Mouse (Mus musculus) MEL (cell line): ENCODE measurements at regions not wholly inside any gene's neighbourhood (a gene's known extent, or its start where the extent isn't known, plus 50 kb on each side); places are given as distances from the start of the nearest gene placed in this dataset.

ENCODE experiments used
- DNase-seq: peaks from one replicate; pipeline ENCODE4 v3.0.0; 2011; ENCODE audit warnings: low read depth, low spot score
- H3K27ac ChIP-seq: 2 replicates; pipeline ENCODE4 v1.5.1; 2012; ENCODE audit warnings: low read depth, mild to moderate bottlenecking, control low read depth, low read length, moderate library complexity; ENCODE audit not compliant: control insufficient read depth
- H3K27me3 ChIP-seq, 2 experiments: fragments of 150-350 bp in 1 of 2; sonication (generic) in 1 of 2; 2 replicates each; pipeline ENCODE4 v1.6.1; 2012; ENCODE audit warnings: low read length in 2 of 2, mild to moderate bottlenecking in 2 of 2, improper control_type of control experiment in 1 of 2, moderate library complexity in 1 of 2; ENCODE audit not compliant: insufficient read depth in 2 of 2, control insufficient read depth in 1 of 2
- H3K36me3 ChIP-seq, 2 experiments: 2 replicates each; pipeline ENCODE4 v1.6.1; 2012 to 2014; ENCODE audit warnings: low read length in 2 of 2, improper control_type of control experiment in 1 of 2, inconsistent platforms in 1 of 2, mild to moderate bottlenecking in 1 of 2; ENCODE audit not compliant: insufficient read depth in 2 of 2, control insufficient read depth in 1 of 2
- H3K4me1 ChIP-seq, 2 experiments: fragments of 150-350 bp in 1 of 2; sonication (generic) in 1 of 2; 2 replicates each; pipeline ENCODE4 v1.6.1; 2012; ENCODE audit warnings: low read length in 2 of 2, improper control_type of control experiment in 1 of 2, mild to moderate bottlenecking in 1 of 2; ENCODE audit not compliant: insufficient read depth in 2 of 2, control insufficient read depth in 1 of 2
- H3K4me3 ChIP-seq, 2 experiments: fragments of 150-350 bp in 1 of 2; sonication (generic) in 1 of 2; 2 replicates each; pipeline ENCODE4 v1.5.1; 2012; ENCODE audit warnings: low read depth in 2 of 2, low read length in 2 of 2, mild to moderate bottlenecking in 2 of 2, moderate library complexity in 2 of 2, control low read depth in 1 of 2, improper control_type of control experiment in 1 of 2; ENCODE audit not compliant: control insufficient read depth in 1 of 2, insufficient read depth in 1 of 2
- H3K79me2 ChIP-seq: 2 replicates; pipeline ENCODE4 v1.6.1; 2012; ENCODE audit warnings: mild to moderate bottlenecking, low read length, moderate library complexity; ENCODE audit not compliant: control insufficient read depth, poor library complexity, insufficient read depth
- H3K9ac ChIP-seq: 2 replicates; pipeline ENCODE4 v1.6.1; 2012; ENCODE audit warnings: low read depth, mild to moderate bottlenecking, control low read depth, low read length, moderate library complexity; ENCODE audit not compliant: control insufficient read depth, poor library complexity, severe bottlenecking
- H3K9me3 ChIP-seq: fragments of 150-350 bp; sonication (generic); replicated peaks from 2 replicates; pipeline ENCODE4 v1.6.1; 2012; ENCODE audit warnings: mild to moderate bottlenecking, low read length, improper control_type of control experiment, moderate library complexity; ENCODE audit not compliant: insufficient read depth
- BHLHE40 ChIP-seq: IDR thresholded peaks from 2 replicates; pipeline ENCODE4 v1.6.1; 2012; ENCODE audit warnings: low read depth, mild to moderate bottlenecking, inconsistent platforms, low read length, improper control_type of control experiment, borderline replicate concordance
- CHD2 ChIP-seq: IDR thresholded peaks from 2 replicates; pipeline ENCODE4 v1.6.1; 2011; ENCODE audit warnings: low read length, improper control_type of control experiment
- CTCF ChIP-seq, 3 experiments: IDR thresholded peaks in 2 of 3; conservative IDR thresholded peaks in 1 of 3; 2 replicates each; pipeline ENCODE4 v1.5.1; 2011 to 2012; ENCODE audit warnings: low read length in 3 of 3, low read depth in 2 of 3, mild to moderate bottlenecking in 2 of 3, improper control_type of control experiment in 1 of 3, inconsistent platforms in 1 of 3, mixed read lengths in 1 of 3, moderate library complexity in 1 of 3; ENCODE audit not compliant: control insufficient read depth in 1 of 3, insufficient read depth in 1 of 3, poor library complexity in 1 of 3, severe bottlenecking in 1 of 3
- E2F4 ChIP-seq: IDR thresholded peaks from 2 replicates; pipeline ENCODE4 v1.6.1; 2011; ENCODE audit warnings: low read depth, low read length, improper control_type of control experiment, borderline replicate concordance
- KAT2A ChIP-seq: conservative IDR thresholded peaks from 2 replicates; pipeline ENCODE4 v1.6.1; 2012; ENCODE audit warnings: low read depth, low read length, improper control_type of control experiment, inconsistent platforms
- MAX ChIP-seq: IDR thresholded peaks from 2 replicates; pipeline ENCODE4 v1.6.1; 2011; ENCODE audit warnings: low read length, improper control_type of control experiment
- MAZ ChIP-seq: IDR thresholded peaks from 2 replicates; pipeline ENCODE4 v1.6.1; 2012; ENCODE audit warnings: low read depth, mild to moderate bottlenecking, inconsistent platforms, low read length, improper control_type of control experiment
- MEF2A ChIP-seq: IDR thresholded peaks from 2 replicates; pipeline ENCODE4 v1.6.1; 2014; ENCODE audit warnings: low read depth, mild to moderate bottlenecking, inconsistent platforms, low read length, improper control_type of control experiment; ENCODE audit not compliant: poor library complexity, insufficient replicate concordance, severe bottlenecking; ENCODE audit errors: extremely low read depth
- MYB ChIP-seq: IDR thresholded peaks from 2 replicates; pipeline ENCODE4 v1.6.1; 2011; ENCODE audit warnings: mild to moderate bottlenecking, low read depth, low read length, improper control_type of control experiment
- MYC ChIP-seq: IDR thresholded peaks from 2 replicates; pipeline ENCODE4 v1.6.1; 2011; ENCODE audit warnings: low read depth, mild to moderate bottlenecking, low read length, improper control_type of control experiment, moderate library complexity
- NELFE ChIP-seq: IDR thresholded peaks from 2 replicates; pipeline ENCODE4 v1.6.1; 2011; ENCODE audit warnings: low read depth, low read length, improper control_type of control experiment
- NRF1 ChIP-seq: IDR thresholded peaks from 2 replicates; pipeline ENCODE4 v1.6.1; 2014; ENCODE audit warnings: low read depth, mild to moderate bottlenecking, inconsistent platforms, low read length, improper control_type of control experiment, moderate library complexity; ENCODE audit not compliant: poor library complexity, insufficient read depth, severe bottlenecking
- POLR2A ChIP-seq, 2 experiments: IDR thresholded peaks; 2 replicates each; pipeline ENCODE4 v1.6.1; 2011 to 2012; ENCODE audit warnings: low read length in 2 of 2, mild to moderate bottlenecking in 2 of 2, control low read depth in 1 of 2, improper control_type of control experiment in 1 of 2, low read depth in 1 of 2, moderate library complexity in 1 of 2; ENCODE audit not compliant: control insufficient read depth in 1 of 2, insufficient read depth in 1 of 2, poor library complexity in 1 of 2
- POLR2AphosphoS2 ChIP-seq: IDR thresholded peaks from 2 replicates; pipeline ENCODE4 v1.6.1; 2011; ENCODE audit warnings: low read length, improper control_type of control experiment
- POLR2AphosphoS5 ChIP-seq: IDR thresholded peaks from 2 replicates; pipeline ENCODE4 v1.6.1; 2012; ENCODE audit warnings: low read depth, borderline replicate concordance, mild to moderate bottlenecking, inconsistent platforms, low read length, moderate library complexity, mixed read lengths
- RCOR1 ChIP-seq: IDR thresholded peaks from 2 replicates; pipeline ENCODE4 v1.6.1; 2012; ENCODE audit warnings: low read depth, mild to moderate bottlenecking, inconsistent platforms, low read length, improper control_type of control experiment
- SIN3A ChIP-seq: IDR thresholded peaks from 2 replicates; pipeline ENCODE4 v1.6.1; 2012; ENCODE audit warnings: low read length, improper control_type of control experiment, inconsistent platforms
- TAL1 ChIP-seq: IDR thresholded peaks from 2 replicates; pipeline ENCODE4 v1.6.1; 2012; ENCODE audit warnings: mild to moderate bottlenecking, inconsistent platforms, low read length, moderate library complexity, mixed read lengths
- TBP ChIP-seq: IDR thresholded peaks from 2 replicates; pipeline ENCODE4 v1.8.0; 2011; ENCODE audit warnings: low read depth, low read length, improper control_type of control experiment
- TCF12 ChIP-seq: IDR thresholded peaks from 2 replicates; pipeline ENCODE4 v1.6.1; 2014; ENCODE audit warnings: low read depth, mild to moderate bottlenecking, inconsistent platforms, low read length, improper control_type of control experiment, moderate library complexity
- UBTF ChIP-seq: IDR thresholded peaks from 2 replicates; pipeline ENCODE4 v1.6.1; 2012; ENCODE audit warnings: low read depth, mild to moderate bottlenecking, inconsistent platforms, low read length, improper control_type of control experiment, moderate library complexity, borderline replicate concordance; ENCODE audit not compliant: insufficient read depth
- USF1 ChIP-seq: IDR thresholded peaks from 2 replicates; pipeline ENCODE4 v1.6.1; 2014; ENCODE audit warnings: low read depth, mild to moderate bottlenecking, inconsistent platforms, low read length, improper control_type of control experiment, moderate library complexity
- ZC3H11A ChIP-seq: IDR thresholded peaks from 2 replicates; pipeline ENCODE4 v1.6.1; 2012; ENCODE audit warnings: low read depth, mild to moderate bottlenecking, inconsistent platforms, low read length, improper control_type of control experiment
- ZKSCAN1 ChIP-seq: IDR thresholded peaks from 2 replicates; pipeline ENCODE4 v1.6.1; 2012; ENCODE audit warnings: low read depth, mild to moderate bottlenecking, inconsistent platforms, low read length, improper control_type of control experiment, moderate library complexity
- ZMIZ1 ChIP-seq: IDR thresholded peaks from 2 replicates; pipeline ENCODE4 v1.6.1; 2012; ENCODE audit warnings: low read depth, mild to moderate bottlenecking, inconsistent platforms, low read length, improper control_type of control experiment, moderate library complexity

GRCm38 (mm10) chr16:24223527-24223880, 169.8 kb upstream of the Lpp start:
- Histone ChIP-seq H3K9ac (no peak overlapping the region), H3K79me2 (no peaks in the 10 kb centered on the region), H3K27ac (no peak overlapping the region), H3K36me3 (no peaks in the 10 kb centered on the region), H3K27me3 (no peaks in the 10 kb centered on the region), H3K4me1 (no peaks in the 10 kb centered on the region), H3K4me3 (no peak overlapping the region), H3K9me3 (no peaks in the 10 kb centered on the region)
- DNase-seq, result no peak
- TF ChIP-seq TBP, result no peak
- no peak for TF ChIP-seq RCOR1
- no peak for TF ChIP-seq USF1
- no peak for TF ChIP-seq MAZ
- TF ChIP-seq MYB, result no peak
- TF ChIP-seq SIN3A, result no peak
- no peak for TF ChIP-seq ZC3H11A
- TF ChIP-seq MYC, result no peak
- no peak for TF ChIP-seq TCF12
- no peak for TF ChIP-seq ZKSCAN1
- no peak for TF ChIP-seq CTCF (IDR thresholded peaks at IDR 0.05 in 2 of 3, conservative IDR thresholded peaks at IDR 0.05 in 1 of 3; ENCODE audit: control insufficient read depth in 1 of 3, insufficient read depth in 1 of 3, low read depth in 2 of 3, low read length in 3 of 3, poor library complexity in 1 of 3, severe bottlenecking in 1 of 3)
- TF ChIP-seq UBTF, result no peak
- no peak for TF ChIP-seq CHD2
- no peak for TF ChIP-seq TAL1
- no peak for TF ChIP-seq E2F4

DNA sequence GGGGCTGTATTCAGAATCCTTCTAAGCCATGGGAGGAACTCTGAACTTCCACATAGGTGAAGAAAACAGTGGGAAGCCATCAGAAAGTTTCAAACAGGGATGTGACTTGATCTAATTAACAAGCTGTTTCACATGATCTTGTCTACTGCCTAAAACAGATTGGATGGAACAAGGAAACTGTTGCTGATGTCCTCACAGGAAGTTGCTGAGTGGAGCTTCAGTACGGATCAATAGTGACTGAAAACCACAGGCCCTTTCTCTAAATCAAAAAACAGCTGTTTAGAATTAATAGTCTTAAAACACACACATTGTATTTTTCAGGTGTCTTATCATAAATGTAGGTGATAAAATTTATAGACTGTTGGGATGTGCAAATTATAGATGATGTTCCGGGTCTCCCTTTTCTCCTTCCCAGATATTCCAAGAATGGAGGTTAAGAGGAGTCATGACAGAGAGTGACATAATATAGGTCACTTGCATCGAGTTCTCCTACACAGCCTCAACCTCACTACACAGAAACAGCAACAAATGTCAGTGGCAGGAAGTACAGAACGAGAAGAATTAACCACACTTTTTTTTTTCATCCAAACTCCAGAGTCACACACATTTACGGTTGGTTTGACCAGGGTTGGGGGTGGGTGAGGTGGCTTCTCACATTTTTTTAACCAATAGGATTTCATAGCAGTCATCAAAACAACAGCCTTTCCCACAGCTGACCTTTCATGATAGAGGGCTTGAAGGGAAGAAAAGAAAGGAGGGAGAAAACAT, 170.4 kb upstream of the Lpp start:
- Histone ChIP-seq H3K4me3 (no peak overlapping the region), H3K79me2 (no peaks in the 10 kb centered on the region), H3K27me3 (no peaks in the 10 kb centered on the region), H3K27ac (no peak overlapping the region), H3K4me1 (no peaks in the 10 kb centered on the region), H3K9me3 (no peaks in the 10 kb centered on the region), H3K9ac (no peak overlapping the region), H3K36me3 (no peaks in the 10 kb centered on the region)
- no peak for DNase-seq
- TF ChIP-seq RCOR1 (no peak), POLR2AphosphoS5 (no peak), KAT2A (no peak), NELFE (no peak), POLR2A (IDR thresholded peaks at IDR 0.05; ENCODE audit: control insufficient read depth in 1 of 2, insufficient read depth in 1 of 2, low read depth in 1 of 2, low read length in 2 of 2, poor library complexity in 1 of 2) (no peak), BHLHE40 (no peak), MAX (no peak), ZMIZ1 (no peak), MEF2A (no peak), TCF12 (no peak), NRF1 (no peak), MAZ (no peak), ZKSCAN1 (no peak), CHD2 (no peak), POLR2AphosphoS2 (no peak), TAL1 (no peak), E2F4 (no peak), MYB (no peak)
